21 mouse cellular contexts compared by ENCODE assay signal in the genomic region with DNA sequence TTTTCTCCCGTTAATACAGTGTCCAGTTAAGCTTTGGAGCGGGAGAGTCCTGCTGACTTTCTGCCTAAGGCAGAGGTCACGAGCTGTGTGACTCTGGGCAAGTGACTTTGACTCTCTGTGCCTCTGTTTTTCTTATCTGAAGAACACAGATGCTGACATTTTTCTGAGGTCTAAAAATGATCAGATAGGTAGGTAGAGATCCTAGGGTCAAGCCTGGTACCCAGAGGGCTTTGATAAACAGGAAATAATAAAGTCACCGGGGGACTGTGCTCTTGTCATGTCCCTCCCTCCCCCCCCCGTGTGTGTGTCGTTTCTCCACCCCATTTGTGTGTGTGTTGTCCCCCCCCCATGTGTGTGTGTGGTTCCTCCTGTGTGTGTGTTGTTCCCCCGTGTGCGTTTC. TPM values are rescaled to one million over a fixed set of nuclear protein-coding genes. Genes with fewer than 3 reads are reported as not detected.
DNase-seq lines count a peak whose midpoint lies in the region; ATAC-seq lines count a peak whose summit lies in the region.
"Had no signal": no experiment of that assay in that cellular context is flagged by ENCODE, and none has a peak within 500 bp of the region (broad histone marks: within the 10 kb centered on the region; RNA-seq: fewer than 3 reads in every experiment).

No protein-coding gene starts in this region.

- H3K4me1 ChIP-seq in liver, embryonic 13.5 days (replicated peaks) = peaks cover 26% of the 10 kb centered on the region
- H3K4me1 ChIP-seq in liver, embryonic 11.5 days (replicated peaks; ENCODE audit: control insufficient read depth, insufficient read depth, low read length) = peaks cover 12% of the 10 kb centered on the region
- peaks cover 20% of the 10 kb centered on the region for H3K4me1 ChIP-seq in liver, embryonic 15.5 days (replicated peaks)
- H3K4me1 ChIP-seq in kidney, embryonic 15.5 days = peaks cover 16% of the 10 kb centered on the region
- H3K4me1 ChIP-seq: embryonic facial prominence, embryonic 12.5 days; limb, embryonic 13.5 days had no signal

- no peak overlapping the region for H3K27ac ChIP-seq in liver, embryonic 13.5 days
- H3K27ac ChIP-seq in liver, embryonic 11.5 days (ENCODE audit: low read depth, low read length) = no peak overlapping the region
- H3K27ac ChIP-seq in liver, embryonic 15.5 days (replicated peaks) = no peak overlapping the region
- H3K27ac ChIP-seq in kidney, embryonic 15.5 days = no peak overlapping the region
- H3K27ac ChIP-seq: embryonic facial prominence, embryonic 12.5 days; gastrocnemius, adult 2 months; heart, embryonic 10.5 days; hindbrain, embryonic 10.5 days; limb, embryonic 13.5 days had no signal

- WGBS in liver, embryonic 13.5 days (ENCODE audit: insufficient replicate concordance) = 34% methylated on average over 8 of the region's 8 CpGs
- 43% methylated on average over 8 of the region's 8 CpGs for WGBS in liver, embryonic 11.5 days
- WGBS in liver, embryonic 15.5 days (ENCODE audit: insufficient replicate concordance) = 27% methylated on average over 8 of the region's 8 CpGs
- 62% methylated on average over 8 of the region's 8 CpGs for WGBS in kidney, embryonic 15.5 days

- H3K9me3 ChIP-seq in liver, embryonic 13.5 days (replicated peaks) = no peaks in the 10 kb centered on the region
- no peaks in the 10 kb centered on the region for H3K9me3 ChIP-seq in liver, embryonic 11.5 days (ENCODE audit: control insufficient read depth, low read length)
- no peaks in the 10 kb centered on the region for H3K9me3 ChIP-seq in liver, embryonic 15.5 days (replicated peaks)
- no peaks in the 10 kb centered on the region for H3K9me3 ChIP-seq in kidney, embryonic 15.5 days (replicated peaks)
- H3K9me3 ChIP-seq: embryonic facial prominence, embryonic 12.5 days; heart, embryonic 10.5 days; hindbrain, embryonic 10.5 days; limb, embryonic 13.5 days had no signal

- DNase-seq in liver, embryonic 13.5 days = no peak
- no peak for DNase-seq in liver, embryonic 11.5 days (ENCODE audit: low spot score)
- peak; percentile 6 for DNase-seq in MEL-GATA-1-ER (ENCODE audit: extremely low read depth, low read depth)
- DNase-seq in T-cell, adult 2 months (ENCODE audit: low spot score) = no peak
- DNase-seq in ovary, postnatal 36 days (ENCODE audit: low spot score) = no peak
- DNase-seq: cerebellum, adult 9-10 months; gastrocnemius, adult 2 months; lung, embryonic 14.5 days; lung, postnatal 36 days; retina, postnatal 1 day had no signal

- H3K27me3 ChIP-seq in liver, embryonic 13.5 days = peaks cover 44% of the 10 kb centered on the region
- peaks cover 31% of the 10 kb centered on the region for H3K27me3 ChIP-seq in liver, embryonic 11.5 days (replicated peaks; ENCODE audit: control insufficient read depth, insufficient read depth, low read length)
- H3K27me3 ChIP-seq in liver, embryonic 15.5 days = peaks cover 34% of the 10 kb centered on the region
- H3K27me3 ChIP-seq in kidney, embryonic 15.5 days = peaks cover 34% of the 10 kb centered on the region

- no peak overlapping the region for H3K4me3 ChIP-seq in liver, embryonic 13.5 days (replicated peaks)
- no peak overlapping the region for H3K4me3 ChIP-seq in liver, embryonic 11.5 days (ENCODE audit: low read depth, low read length)
- H3K4me3 ChIP-seq in liver, embryonic 15.5 days (replicated peaks) = no peak overlapping the region
- no peak overlapping the region for H3K4me3 ChIP-seq in kidney, embryonic 15.5 days (replicated peaks)
- H3K4me3 ChIP-seq: embryonic facial prominence, embryonic 12.5 days; gastrocnemius, adult 2 months; heart, embryonic 10.5 days; hindbrain, embryonic 10.5 days; limb, embryonic 13.5 days had no signal

- ATAC-seq in liver, embryonic 13.5 days (ENCODE audit: low read depth) = peak; percentile 35
- ATAC-seq in liver, embryonic 11.5 days (replicated peaks; ENCODE audit: low FRiP score) = no peak
- ATAC-seq in liver, embryonic 15.5 days (ENCODE audit: insufficient read depth) = 0 out of 2 replicates have a peak, but pooled peaks have one; percentile 14
- ATAC-seq in kidney, embryonic 15.5 days (replicated peaks; ENCODE audit: low FRiP score) = no peak
- ATAC-seq: midbrain, embryonic 16.5 days had no signal

- no peak overlapping the region for H3K4me2 ChIP-seq in liver, embryonic 13.5 days
- H3K4me2 ChIP-seq in liver, embryonic 11.5 days = no peak overlapping the region
- no peak overlapping the region for H3K4me2 ChIP-seq in liver, embryonic 15.5 days
- no peak overlapping the region for H3K4me2 ChIP-seq in kidney, embryonic 15.5 days
- H3K4me2 ChIP-seq: embryonic facial prominence, embryonic 12.5 days; limb, embryonic 13.5 days; lung, embryonic 14.5 days had no signal

- H3K36me3 ChIP-seq in liver, embryonic 13.5 days = no peaks in the 10 kb centered on the region
- H3K36me3 ChIP-seq in liver, embryonic 11.5 days (ENCODE audit: control insufficient read depth, insufficient read depth, low read length) = no peaks in the 10 kb centered on the region
- no peaks in the 10 kb centered on the region for H3K36me3 ChIP-seq in liver, embryonic 15.5 days (replicated peaks)
- no peaks in the 10 kb centered on the region for H3K36me3 ChIP-seq in kidney, embryonic 15.5 days
- H3K36me3 ChIP-seq: embryonic facial prominence, embryonic 12.5 days; heart, embryonic 10.5 days; hindbrain, embryonic 10.5 days; limb, embryonic 13.5 days had no signal

- no peak overlapping the region for H3K9ac ChIP-seq in liver, embryonic 13.5 days
- no peak overlapping the region for H3K9ac ChIP-seq in liver, embryonic 11.5 days (ENCODE audit: low read depth, low read length)
- H3K9ac ChIP-seq in liver, embryonic 15.5 days = no peak overlapping the region
- H3K9ac ChIP-seq in kidney, embryonic 15.5 days = no peak overlapping the region
- H3K9ac ChIP-seq: embryonic facial prominence, embryonic 12.5 days; limb, embryonic 13.5 days; lung, embryonic 14.5 days had no signal

RNA-seq across cellular contexts. Expression of a gene that starts 1.9 kb away (rescaled TPM):
- 0.22 and 0.25 TPM in 2 replicates for polyA plus RNA-seq in liver, embryonic 13.5 days (2015; fragmentation: Nextera tagmentation; extraction: Ambion mirVana)
- 1.2 and 1.7 TPM in 2 replicates for polyA plus RNA-seq in liver, embryonic 11.5 days (2014; fragmentation: Nextera tagmentation; extraction: Ambion mirVana)
- polyA plus RNA-seq in liver, embryonic 15.5 days (2015; fragmentation: Nextera tagmentation; extraction: Ambion mirVana) = 0.59 TPM in 1 of 2 replicates, not detected in the other
- 3.9 and 4.4 TPM in 2 replicates for polyA plus RNA-seq in kidney, embryonic 15.5 days (2015; fragmentation: Nextera tagmentation; extraction: Ambion mirVana)
- polyA plus RNA-seq: heart, postnatal 0 days had no signal

RNA-seq across cellular contexts. Expression of a gene that starts 8.9 kb away (rescaled TPM):
- not detected in 2 replicates for polyA plus RNA-seq in liver, embryonic 13.5 days (2015; fragmentation: Nextera tagmentation; extraction: Ambion mirVana)
- polyA plus RNA-seq in liver, embryonic 11.5 days (2014; fragmentation: Nextera tagmentation; extraction: Ambion mirVana) = not detected in 2 replicates
- polyA plus RNA-seq in liver, embryonic 15.5 days (2015; fragmentation: Nextera tagmentation; extraction: Ambion mirVana) = not detected in 2 replicates
- polyA plus RNA-seq in kidney, embryonic 15.5 days (2015; fragmentation: Nextera tagmentation; extraction: Ambion mirVana) = not detected in 2 replicates
- polyA plus RNA-seq: embryonic facial prominence, embryonic 12.5 days; heart, embryonic 10.5 days; heart, postnatal 0 days; hindbrain, embryonic 10.5 days; kidney, embryonic 16.5 days; limb, embryonic 13.5 days; lung, embryonic 14.5 days; midbrain, embryonic 16.5 days had no signal

RNA-seq across cellular contexts. Expression of a gene that starts 32.3 kb away (rescaled TPM):
- polyA plus RNA-seq in liver, embryonic 13.5 days (2015; fragmentation: Nextera tagmentation; extraction: Ambion mirVana) = 24.6 and 27.7 TPM in 2 replicates
- polyA plus RNA-seq in liver, embryonic 11.5 days (2014; fragmentation: Nextera tagmentation; extraction: Ambion mirVana) = 16.4 TPM in 2 replicates
- 47.4 and 51.5 TPM in 2 replicates for polyA plus RNA-seq in liver, embryonic 15.5 days (2015; fragmentation: Nextera tagmentation; extraction: Ambion mirVana)
- 12.0 and 12.2 TPM in 2 replicates for polyA plus RNA-seq in kidney, embryonic 15.5 days (2015; fragmentation: Nextera tagmentation; extraction: Ambion mirVana)

RNA-seq across cellular contexts. Expression of a gene that starts 39.8 kb away (rescaled TPM):
- 1.7 and 2.3 TPM in 2 replicates for polyA plus RNA-seq in liver, embryonic 13.5 days (2015; fragmentation: Nextera tagmentation; extraction: Ambion mirVana)
- polyA plus RNA-seq in liver, embryonic 11.5 days (2014; fragmentation: Nextera tagmentation; extraction: Ambion mirVana) = 5.6 and 7.0 TPM in 2 replicates
- polyA plus RNA-seq in liver, embryonic 15.5 days (2015; fragmentation: Nextera tagmentation; extraction: Ambion mirVana) = 1.8 and 2.1 TPM in 2 replicates
- polyA plus RNA-seq in kidney, embryonic 15.5 days (2015; fragmentation: Nextera tagmentation; extraction: Ambion mirVana) = 10.5 and 11.1 TPM in 2 replicates

RNA-seq across cellular contexts. Expression of a gene that starts 43.9 kb away (rescaled TPM):
- 1.8 and 2.0 TPM in 2 replicates for polyA plus RNA-seq in liver, embryonic 13.5 days (2015; fragmentation: Nextera tagmentation; extraction: Ambion mirVana)
- polyA plus RNA-seq in liver, embryonic 11.5 days (2014; fragmentation: Nextera tagmentation; extraction: Ambion mirVana) = 5.8 TPM in 2 replicates
- 0.91 and 1.5 TPM in 2 replicates for polyA plus RNA-seq in liver, embryonic 15.5 days (2015; fragmentation: Nextera tagmentation; extraction: Ambion mirVana)
- polyA plus RNA-seq in kidney, embryonic 15.5 days (2015; fragmentation: Nextera tagmentation; extraction: Ambion mirVana) = 0.17 and 0.18 TPM in 2 replicates
- polyA plus RNA-seq: gonadal fat pad, adult 2 months; kidney, embryonic 16.5 days; large intestine, adult 2 months; lung, embryonic 14.5 days had no signal

Comparison
In these comparisons a context has a peak if more than half of its experiments do, and no peak if none do; other contexts are left out.
1. ATAC-seq: peak in liver, embryonic 13.5 days (single experiment) and liver, embryonic 15.5 days (single experiment); none in liver, embryonic 11.5 days (single experiment) and kidney, embryonic 15.5 days (single experiment).